Mouse (Mus musculus) forebrain, embryonic 16.5 days (tissue): ENCODE data around the gene Cebpe. TPM values are rescaled to one million over a fixed set of nuclear protein-coding genes. Genes with fewer than 3 reads are reported as not detected.

ENCODE experiments used
- ATAC-seq: fragments of 200-750 bp; cut with Nextera tagmentation; 2 replicates; pipeline ENCODE4 v1.8.0; 2017; ENCODE audit warnings: mild to moderate bottlenecking, moderate library complexity
- H3K27ac ChIP-seq: fragments of 300-500 bp; sonication (generic); 2 replicates; pipeline ENCODE4 v1.5.1; 2014; ENCODE audit warnings: low read length, control low read depth
- H3K27me3 ChIP-seq: fragments of 300-500 bp; sonication (generic); replicated peaks from 2 replicates; pipeline ENCODE4 v1.6.1; 2014; ENCODE audit warnings: low read length; ENCODE audit not compliant: control insufficient read depth, insufficient read depth
- H3K36me3 ChIP-seq: fragments of 300-500 bp; sonication (generic); 2 replicates; pipeline ENCODE4 v1.6.1; 2014; ENCODE audit not compliant: control insufficient read depth, insufficient read depth
- H3K4me1 ChIP-seq: fragments of 300-500 bp; sonication (generic); replicated peaks from 2 replicates; pipeline ENCODE4 v1.6.1; 2014; ENCODE audit warnings: low read length; ENCODE audit not compliant: control insufficient read depth, insufficient read depth
- H3K4me2 ChIP-seq: fragments of 300-500 bp; sonication (generic); 2 replicates; pipeline ENCODE4 v1.6.1; 2014; ENCODE audit warnings: mild to moderate bottlenecking, low read length, control low read depth
- H3K4me3 ChIP-seq: fragments of 300-500 bp; sonication (generic); replicated peaks from 2 replicates; pipeline ENCODE4 v1.5.1; 2014; ENCODE audit warnings: mild to moderate bottlenecking, low read length, control low read depth
- H3K9ac ChIP-seq: fragments of 300-500 bp; sonication (generic); replicated peaks from 2 replicates; pipeline ENCODE4 v1.6.1; 2014; ENCODE audit warnings: low read depth, low read length, control low read depth
- H3K9me3 ChIP-seq: fragments of 300-500 bp; sonication (generic); 2 replicates; pipeline ENCODE4 v1.6.1; 2016; ENCODE audit warnings: low read length; ENCODE audit not compliant: control insufficient read depth
- WGBS: fragments of 180-500 bp; shearing (Covaris S2); extraction: QIAGEN DNeasy Blood & Tissue Kit; methylation state at CpG from one replicate; pipeline ENCODE4 v1.1.7; 2014; 5-methylcytosine and 5-hydroxymethylcytosine counted together
- polyA plus RNA-seq: library from polyadenylated mRNA; unstranded; fragments of >200 nt; fragmentation: Nextera tagmentation; extraction: Ambion mirVana; gene quantifications from 2 replicates; pipeline ENCODE4 v1.2.1, GENCODE M21; 2015

Gene Cebpe
- polyA plus RNA-seq, 1 experiment from 2014 or later, result not detected

GRCm38 (mm10) chr14:54712861-54713260 lies 887 bp upstream of the Cebpe start:
- no peaks in the 10 kb centered on the region for H3K36me3 ChIP-seq
- no peak overlapping the region for H3K4me3 ChIP-seq
- ATAC-seq, result no peak
- 78% methylated on average over 8 of the region's 8 CpGs for WGBS
- H3K27ac ChIP-seq, result no peak overlapping the region
- no peaks in the 10 kb centered on the region for H3K27me3 ChIP-seq
- H3K4me2 ChIP-seq, result no peak overlapping the region
- no peak overlapping the region for H3K9ac ChIP-seq
- peaks cover 7% of the 10 kb centered on the region for H3K4me1 ChIP-seq
- H3K9me3 ChIP-seq, result no peaks in the 10 kb centered on the region

GRCm38 (mm10) chr14:54709054-54709453 lies 2.9 kb downstream of the Cebpe start:
- peaks cover 2% of the 10 kb centered on the region; the same call in 1 of the 2 replicates for H3K4me1 ChIP-seq
- no peak overlapping the region for H3K4me3 ChIP-seq
- no peaks in the 10 kb centered on the region for H3K9me3 ChIP-seq
- no peak overlapping the region for H3K9ac ChIP-seq
- no peaks in the 10 kb centered on the region for H3K36me3 ChIP-seq
- no peaks in the 10 kb centered on the region for H3K27me3 ChIP-seq
- H3K4me2 ChIP-seq, result no peak overlapping the region
- 86% methylated on average over 9 of the region's 9 CpGs for WGBS
- no peak overlapping the region for H3K27ac ChIP-seq
- ATAC-seq, result no peak

- Histone ChIP-seq H3K9me3 (no peaks in the 10 kb centered on the region), H3K4me3 (no peak overlapping the region), H3K4me1 (no peaks in the 10 kb centered on the region), H3K36me3 (no peaks in the 10 kb centered on the region), H3K27ac (no peak overlapping the region), H3K9ac (no peak overlapping the region), H3K27me3 (0 out of 2 replicates have a peak, but pooled peaks cover 2% of the 10 kb centered on the region), H3K4me2 (no peak overlapping the region)
- no peak for ATAC-seq
- 55% methylated on average over 17 of the region's 17 CpGs for WGBS
Measured at GRCm38 (mm10) chr14:54706589-54707320, 5.2 kb downstream of the Cebpe start.

- 0 out of 2 replicates have a peak, but pooled peaks cover 2% of the 10 kb centered on the region for H3K27me3 ChIP-seq
- no peaks in the 10 kb centered on the region for H3K36me3 ChIP-seq
- no peaks in the 10 kb centered on the region for H3K9me3 ChIP-seq
- H3K4me2 ChIP-seq, result no peak overlapping the region
- H3K4me3 ChIP-seq, result no peak overlapping the region
- no peak overlapping the region for H3K9ac ChIP-seq
- ATAC-seq, result no peak
- WGBS, result 66% methylated on average over 5 of the region's 5 CpGs
- no peak overlapping the region for H3K27ac ChIP-seq
- no peaks in the 10 kb centered on the region for H3K4me1 ChIP-seq
Measured at GRCm38 (mm10) chr14:54705844-54706243, 6.1 kb downstream of the Cebpe start.

- no peak for ATAC-seq
- Histone ChIP-seq H3K4me3 (no peak overlapping the region), H3K27me3 (0 out of 2 replicates have a peak, but pooled peaks cover 2% of the 10 kb centered on the region), H3K36me3 (no peaks in the 10 kb centered on the region), H3K27ac (no peak overlapping the region), H3K9ac (no peak overlapping the region), H3K9me3 (no peaks in the 10 kb centered on the region), H3K4me1 (no peaks in the 10 kb centered on the region), H3K4me2 (no peak overlapping the region)
- WGBS, result 71% methylated on average over 10 of the region's 10 CpGs
Measured at GRCm38 (mm10) chr14:54703207-54703606, 8.8 kb downstream of the Cebpe start.

- no peaks in the 10 kb centered on the region for H3K36me3 ChIP-seq
- no peak overlapping the region for H3K4me3 ChIP-seq
- H3K4me2 ChIP-seq, result no peak overlapping the region
- no peak overlapping the region for H3K27ac ChIP-seq
- ATAC-seq, result 0 out of 2 replicates have a peak, but pooled peaks have one; percentile 49
- H3K27me3 ChIP-seq, result 0 out of 2 replicates have a peak, but pooled peaks cover 2% of the 10 kb centered on the region
- 6% methylated on average over 6 of the region's 6 CpGs for WGBS
- no peak overlapping the region for H3K9ac ChIP-seq
- H3K4me1 ChIP-seq, result no peaks in the 10 kb centered on the region
- H3K9me3 ChIP-seq, result no peaks in the 10 kb centered on the region
Measured at GRCm38 (mm10) chr14:54701298-54701697, 10.7 kb downstream of the Cebpe start.

GRCm38 (mm10) chr14:54699586-54699985 lies 12.4 kb downstream of the Cebpe start:
- Histone ChIP-seq H3K9ac (no peak overlapping the region), H3K4me2 (no peak overlapping the region), H3K9me3 (no peaks in the 10 kb centered on the region), H3K36me3 (no peaks in the 10 kb centered on the region), H3K4me1 (no peaks in the 10 kb centered on the region), H3K27me3 (0 out of 2 replicates have a peak, but pooled peaks cover 2% of the 10 kb centered on the region), H3K27ac (no peak overlapping the region), H3K4me3 (no peak overlapping the region)
- 64% methylated on average over 3 of the region's 3 CpGs for WGBS
- ATAC-seq, result no peak

GRCm38 (mm10) chr14:54698733-54699132 lies 13.2 kb downstream of the Cebpe start, which contains the start of gene Gm29776:
Gene Gm29776, minus strand, starts transcription at chr14:54698833.
- Histone ChIP-seq H3K4me2 (no peak within 1 kb of the TSS), H3K9me3 (no peaks in the 10 kb centered on the region), H3K27me3 (0 out of 2 replicates have a peak, but pooled peaks cover 2% of the 10 kb centered on the region), H3K36me3 (0 out of 2 replicates have a peak, but pooled peaks cover 2% of the 10 kb centered on the region), H3K4me3 (no peak within 1 kb of the TSS), H3K9ac (no peak within 1 kb of the TSS), H3K27ac (no peak within 1 kb of the TSS), H3K4me1 (no peaks in the 10 kb centered on the region)
- no peak for ATAC-seq
- WGBS, result 81% methylated on average over 4 of the region's 4 CpGs

GRCm38 (mm10) chr14:54696752-54697151 lies 15.2 kb downstream of the Cebpe start:
- no peak for ATAC-seq
- H3K9me3 ChIP-seq, result no peaks in the 10 kb centered on the region
- H3K4me1 ChIP-seq, result no peaks in the 10 kb centered on the region
- no peak overlapping the region for H3K9ac ChIP-seq
- no peak overlapping the region for H3K4me3 ChIP-seq
- no peak overlapping the region for H3K27ac ChIP-seq
- no peaks in the 10 kb centered on the region for H3K27me3 ChIP-seq
- H3K36me3 ChIP-seq, result peaks cover 4% of the 10 kb centered on the region
- WGBS, result 88% methylated on average over 4 of the region's 4 CpGs
- H3K4me2 ChIP-seq, result no peak overlapping the region
